Mouse (Mus musculus): ENCODE data around the gene Ube2r2. TPM values are rescaled to one million over a fixed set of nuclear protein-coding genes. Genes with fewer than 3 reads are reported as not detected.

Ube2r2 gene
- polyA plus RNA-seq, 1 experiment: 69.0 TPM

- Histone ChIP-seq H3K36me3 (ENCODE audit: control insufficient read depth, insufficient read depth) (no peaks in the 10 kb centered on the region), H3K4me2 (ENCODE audit: low read depth) (no peak overlapping the region)
- TF ChIP-seq CEBPB (IDR thresholded peaks at IDR 0.05; ENCODE audit: insufficient read depth, poor library complexity, severe bottlenecking) (no peak), MYOD1 (IDR thresholded peaks at IDR 0.05; ENCODE audit: control insufficient read depth in 1 of 3, insufficient read length in 2 of 3, low read depth in 2 of 3) (no peak), USF1 (IDR thresholded peaks at IDR 0.05; ENCODE audit: low read depth) (no peak), REST (IDR thresholded peaks at IDR 0.05; ENCODE audit: insufficient read depth, insufficient read length) (no peak), TCF12 (IDR thresholded peaks at IDR 0.05; ENCODE audit: insufficient read depth, poor library complexity, severe bottlenecking) (no peak), MYOG (IDR thresholded peaks at IDR 0.05; ENCODE audit: control insufficient read depth in 1 of 3, insufficient read depth in 1 of 3, insufficient read length in 2 of 3, low read depth in 2 of 3) (no peak), E2F4 (IDR thresholded peaks at IDR 0.05; ENCODE audit: insufficient read depth) (no peak), POLR2AphosphoS2 (IDR thresholded peaks at IDR 0.05; ENCODE audit: insufficient read length, low read depth) (no peak), TCF3 (IDR thresholded peaks at IDR 0.05; ENCODE audit: insufficient read length, low read depth) (no peak), SRF (IDR thresholded peaks at IDR 0.05; ENCODE audit: control insufficient read depth, insufficient read length, low read depth) (no peak), POLR2A (IDR thresholded peaks at IDR 0.05; ENCODE audit: insufficient read length, low read depth) (no peak), MAX (IDR thresholded peaks at IDR 0.05; ENCODE audit: low read depth) (no peak)
Observed at GRCm38 (mm10) chr4:41096794-41097193, 38.7 kb upstream of the Ube2r2 start.

GRCm38 (mm10) chr4:41097381-41097780, 38.2 kb upstream of the Ube2r2 start:
- no peak overlapping the region for H3K4me2 ChIP-seq (ENCODE audit: low read depth)
- H3K4me3 ChIP-seq: no peak overlapping the region
- no peak overlapping the region for H3ac ChIP-seq (ENCODE audit: control insufficient read depth, insufficient read length)
- no peaks in the 10 kb centered on the region for H3K79me2 ChIP-seq (ENCODE audit: control insufficient read depth, insufficient read depth)
- peaks cover 7% of the 10 kb centered on the region for H3K27me3 ChIP-seq (ENCODE audit: control insufficient read depth, insufficient read depth, insufficient read length)
- H3K36me3 ChIP-seq (ENCODE audit: control insufficient read depth, insufficient read depth): no peaks in the 10 kb centered on the region
- TF ChIP-seq POLR2AphosphoS2 (IDR thresholded peaks at IDR 0.05; ENCODE audit: insufficient read length, low read depth): no peak
- no peak for TF ChIP-seq REST (IDR thresholded peaks at IDR 0.05; ENCODE audit: insufficient read depth, insufficient read length)
- TF ChIP-seq MYOG (IDR thresholded peaks at IDR 0.05; ENCODE audit: control insufficient read depth in 1 of 3, insufficient read depth in 1 of 3, insufficient read length in 2 of 3, low read depth in 2 of 3): no peak
- no peak for TF ChIP-seq TCF3 (IDR thresholded peaks at IDR 0.05; ENCODE audit: insufficient read length, low read depth)
- TF ChIP-seq MYOD1 (IDR thresholded peaks at IDR 0.05; ENCODE audit: control insufficient read depth in 1 of 3, insufficient read length in 2 of 3, low read depth in 2 of 3): no peak
- no peak for TF ChIP-seq CEBPB (IDR thresholded peaks at IDR 0.05; ENCODE audit: insufficient read depth, poor library complexity, severe bottlenecking)
- no peak for TF ChIP-seq SRF (IDR thresholded peaks at IDR 0.05; ENCODE audit: control insufficient read depth, insufficient read length, low read depth)
- no peak for TF ChIP-seq POLR2A (IDR thresholded peaks at IDR 0.05; ENCODE audit: insufficient read length, low read depth)
- TF ChIP-seq TCF12 (IDR thresholded peaks at IDR 0.05; ENCODE audit: insufficient read depth, poor library complexity, severe bottlenecking): no peak
- TF ChIP-seq MAX (IDR thresholded peaks at IDR 0.05; ENCODE audit: low read depth): no peak
- TF ChIP-seq USF1 (IDR thresholded peaks at IDR 0.05; ENCODE audit: low read depth): no peak
- TF ChIP-seq E2F4 (IDR thresholded peaks at IDR 0.05; ENCODE audit: insufficient read depth): no peak

More at GRCm38 (mm10) chr4:41096794-41097193, 38.7 kb upstream of the Ube2r2 start:
- H3ac ChIP-seq (ENCODE audit: control insufficient read depth, insufficient read length): no peak overlapping the region
- H3K79me2 ChIP-seq (ENCODE audit: control insufficient read depth, insufficient read depth): no peaks in the 10 kb centered on the region
- H3K27me3 ChIP-seq (ENCODE audit: control insufficient read depth, insufficient read depth, insufficient read length): peaks cover 7% of the 10 kb centered on the region
- H3K4me3 ChIP-seq: no peak overlapping the region

GRCm38 (mm10) chr4:41097871-41098576, 37.5 kb upstream of the Ube2r2 start, which contains the start of gene Aqp3:
Aqp3 (minus strand) TSS chr4:41098183.
- Histone ChIP-seq H3K4me2 (ENCODE audit: low read depth) (no peak within 1 kb of the TSS), H3K36me3 (ENCODE audit: control insufficient read depth, insufficient read depth) (no peaks in the 10 kb centered on the region), H3K79me2 (ENCODE audit: control insufficient read depth, insufficient read depth) (no peaks in the 10 kb centered on the region), H3K4me3 (no peak within 1 kb of the TSS), H3ac (ENCODE audit: control insufficient read depth, insufficient read length) (no peak within 1 kb of the TSS), H3K27me3 (ENCODE audit: control insufficient read depth, insufficient read depth, insufficient read length) (peaks cover 7% of the 10 kb centered on the region)
- no peak for TF ChIP-seq MYOG (IDR thresholded peaks at IDR 0.05; ENCODE audit: control insufficient read depth in 1 of 3, insufficient read depth in 1 of 3, insufficient read length in 2 of 3, low read depth in 2 of 3)
- TF ChIP-seq MYOD1 (IDR thresholded peaks at IDR 0.05; ENCODE audit: control insufficient read depth in 1 of 3, insufficient read length in 2 of 3, low read depth in 2 of 3): no peak
- TF ChIP-seq USF1 (IDR thresholded peaks at IDR 0.05; ENCODE audit: low read depth): no peak
- TF ChIP-seq SRF (IDR thresholded peaks at IDR 0.05; ENCODE audit: control insufficient read depth, insufficient read length, low read depth): no peak
- no peak for TF ChIP-seq POLR2A (IDR thresholded peaks at IDR 0.05; ENCODE audit: insufficient read length, low read depth)
- TF ChIP-seq TCF12 (IDR thresholded peaks at IDR 0.05; ENCODE audit: insufficient read depth, poor library complexity, severe bottlenecking): no peak
- no peak for TF ChIP-seq CEBPB (IDR thresholded peaks at IDR 0.05; ENCODE audit: insufficient read depth, poor library complexity, severe bottlenecking)
- TF ChIP-seq E2F4 (IDR thresholded peaks at IDR 0.05; ENCODE audit: insufficient read depth): no peak
- TF ChIP-seq REST (IDR thresholded peaks at IDR 0.05; ENCODE audit: insufficient read depth, insufficient read length): no peak
- no peak for TF ChIP-seq POLR2AphosphoS2 (IDR thresholded peaks at IDR 0.05; ENCODE audit: insufficient read length, low read depth)
- no peak for TF ChIP-seq TCF3 (IDR thresholded peaks at IDR 0.05; ENCODE audit: insufficient read length, low read depth)
- TF ChIP-seq MAX (IDR thresholded peaks at IDR 0.05; ENCODE audit: low read depth): no peak

GRCm38 (mm10) chr4:41098577-41098951, 37.0 kb upstream of the Ube2r2 start:
- TF ChIP-seq MAX (IDR thresholded peaks at IDR 0.05; ENCODE audit: low read depth): no peak
- no peak for TF ChIP-seq E2F4 (IDR thresholded peaks at IDR 0.05; ENCODE audit: insufficient read depth)
- TF ChIP-seq REST (IDR thresholded peaks at IDR 0.05; ENCODE audit: insufficient read depth, insufficient read length): no peak
- no peak overlapping the region for H3K4me3 ChIP-seq

More at GRCm38 (mm10) chr4:41098577-41098951, 37.0 kb upstream of the Ube2r2 start:
- Histone ChIP-seq H3ac (ENCODE audit: control insufficient read depth, insufficient read length) (no peak overlapping the region), H3K4me2 (ENCODE audit: low read depth) (no peak overlapping the region), H3K27me3 (ENCODE audit: control insufficient read depth, insufficient read depth, insufficient read length) (peaks cover 7% of the 10 kb centered on the region), H3K79me2 (ENCODE audit: control insufficient read depth, insufficient read depth) (no peaks in the 10 kb centered on the region), H3K36me3 (ENCODE audit: control insufficient read depth, insufficient read depth) (no peaks in the 10 kb centered on the region)

Measured in myocyte (in vitro differentiated cells).